Mouse (Mus musculus) heart, adult 2 months (tissue): ENCODE measurements at regions not wholly inside any gene's neighbourhood (a gene's known extent, or its start where the extent isn't known, plus 50 kb on each side); places are given as distances from the start of the nearest gene placed in this dataset.

ENCODE experiments used
- CTCF ChIP-seq: fragments of 200-600 bp; IDR thresholded peaks from 2 replicates; pipeline ENCODE4 v1.8.1; 2022; ENCODE audit warnings: antibody characterized with exemption, mild to moderate bottlenecking, moderate library complexity
- EP300 ChIP-seq: fragments of 200-500 bp; IDR thresholded peaks from 2 replicates; pipeline ENCODE4 v1.6.1; 2011; ENCODE audit warnings: low read depth, low read length, control low read depth; ENCODE audit not compliant: insufficient read depth
- POLR2A ChIP-seq: fragments of 200-500 bp; IDR thresholded peaks from 2 replicates; pipeline ENCODE4 v1.6.1; 2011; ENCODE audit warnings: mild to moderate bottlenecking, low read depth, low read length, control low read depth; ENCODE audit not compliant: insufficient read depth

- TF ChIP-seq CTCF (no peak), POLR2A (no peak), EP300 (no peak)
Measured at GRCm38 (mm10) chr16:74514481-74514880, 102.9 kb upstream of the Robo2 start.
